20 mouse cellular contexts compared by ENCODE assay signal in the genomic region with DNA sequence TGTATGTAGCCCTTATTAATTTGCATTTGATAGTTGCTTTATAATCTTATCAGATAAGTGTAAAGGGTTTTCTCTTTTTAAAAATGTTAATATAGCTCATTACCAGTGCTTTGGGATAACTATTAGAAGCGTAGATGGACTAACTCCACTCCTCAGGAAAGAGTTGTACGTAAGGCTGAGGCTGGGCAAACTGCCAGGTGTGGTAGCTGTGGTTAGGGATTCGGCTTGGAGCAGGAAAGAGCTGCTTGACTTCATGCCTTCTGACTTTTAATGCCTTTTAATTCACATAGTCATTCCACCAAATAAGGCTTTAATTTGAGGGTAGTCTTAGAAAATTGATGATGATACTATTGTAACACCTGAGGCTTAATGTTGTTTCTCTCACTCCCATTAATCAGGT. TPM values are rescaled to one million over a fixed set of nuclear protein-coding genes. Genes with fewer than 3 reads are reported as not detected.
A peak's percentile ranks its signal among the peaks of the same experiment; 100 is the strongest.
DNase-seq lines count a peak whose midpoint lies in the region; ATAC-seq and TF ChIP-seq lines count a peak whose summit lies in the region.
"Had no signal": no experiment of that assay in that cellular context is flagged by ENCODE, and none has a peak within 500 bp of the region (broad histone marks: within the 10 kb centered on the region; RNA-seq: fewer than 3 reads in every experiment).

No protein-coding gene starts in this region.

- H3K4me3 ChIP-seq in hindbrain, embryonic 14.5 days (replicated peaks; ENCODE audit: low read length): no peak overlapping the region
- H3K4me3 ChIP-seq in hindbrain, embryonic 16.5 days (ENCODE audit: low read length): no peak overlapping the region
- no peak overlapping the region for H3K4me3 ChIP-seq in lung, postnatal 0 days (ENCODE audit: low read depth, low read length)
- H3K4me3 ChIP-seq in MEL (ENCODE audit: control insufficient read depth in 1 of 2, insufficient read depth in 1 of 2, low read depth in 2 of 2, low read length in 2 of 2): no peak overlapping the region
- H3K4me3 ChIP-seq: forebrain, embryonic 12.5 days; heart, embryonic 13.5 days; limb, embryonic 13.5 days; neural tube, embryonic 13.5 days had no signal

- no peak for TF ChIP-seq EP300 in lung, postnatal 0 days (IDR thresholded peaks at IDR 0.05)
- TF ChIP-seq EP300 in MEL (IDR thresholded peaks at IDR 0.05; ENCODE audit: low read depth in 1 of 2, low read length in 2 of 2): no peak

- no peak overlapping the region for H3K9ac ChIP-seq in hindbrain, embryonic 14.5 days
- no peak overlapping the region for H3K9ac ChIP-seq in hindbrain, embryonic 16.5 days (ENCODE audit: low read depth, low read length)
- no peak overlapping the region for H3K9ac ChIP-seq in lung, postnatal 0 days (replicated peaks; ENCODE audit: low read depth)
- no peak overlapping the region for H3K9ac ChIP-seq in MEL (ENCODE audit: control insufficient read depth, low read depth, low read length, poor library complexity, severe bottlenecking)
- H3K9ac ChIP-seq: forebrain, embryonic 12.5 days; heart, embryonic 13.5 days; limb, embryonic 13.5 days; neural tube, embryonic 13.5 days had no signal

- peaks cover 3% of the 10 kb centered on the region; the same call in 1 of the 2 replicates for H3K79me2 ChIP-seq in MEL (ENCODE audit: control insufficient read depth, insufficient read depth, low read length, poor library complexity)

- 67% methylated on average over 3 of the region's 3 CpGs for WGBS in hindbrain, embryonic 14.5 days
- 54% methylated on average over 3 of the region's 3 CpGs for WGBS in hindbrain, embryonic 16.5 days
- WGBS in lung, postnatal 0 days: 23% methylated on average over 3 of the region's 3 CpGs

- intact Hi-C loops in gastrocnemius, postnatal 36 days (cut with DNase I): loop anchor here (10.0 kb wide), 1 partner anchor 164 kb away; no protein-coding TSS in a partner anchor

- no peak for TF ChIP-seq RAD21 in MEL (IDR thresholded peaks at IDR 0.05; ENCODE audit: low read depth, low read length)

- H3K36me3 ChIP-seq in hindbrain, embryonic 14.5 days (replicated peaks; ENCODE audit: control insufficient read depth, insufficient read depth): peaks cover 94% of the 10 kb centered on the region
- peaks cover 27% of the 10 kb centered on the region for H3K36me3 ChIP-seq in hindbrain, embryonic 16.5 days (ENCODE audit: control insufficient read depth, insufficient read depth, low read length)
- 0 out of 2 replicates have a peak, but pooled peaks cover 7% of the 10 kb centered on the region for H3K36me3 ChIP-seq in lung, postnatal 0 days (ENCODE audit: insufficient read depth, low read length)
- H3K36me3 ChIP-seq in MEL (ENCODE audit: control insufficient read depth in 1 of 2, insufficient read depth in 2 of 2, low read length in 2 of 2): peaks cover 45 to 71% of the 10 kb centered on the region in 2 experiments

- no peak for ATAC-seq in hindbrain, embryonic 14.5 days (ENCODE audit: low FRiP score)
- no peak for ATAC-seq in hindbrain, embryonic 16.5 days
- ATAC-seq in lung, postnatal 0 days: no peak
- ATAC-seq: CD4-positive, CD25-positive, alpha-beta regulatory T cell, adult 4 months had no signal

- H3K27ac ChIP-seq in hindbrain, embryonic 14.5 days: no peak overlapping the region
- no peak overlapping the region for H3K27ac ChIP-seq in hindbrain, embryonic 16.5 days (ENCODE audit: low read depth, low read length)
- no peak overlapping the region for H3K27ac ChIP-seq in lung, postnatal 0 days (ENCODE audit: low read length)
- no peak overlapping the region for H3K27ac ChIP-seq in MEL (ENCODE audit: control insufficient read depth, low read depth, low read length)
- H3K27ac ChIP-seq: forebrain, embryonic 12.5 days; heart, embryonic 13.5 days; limb, embryonic 13.5 days; neural tube, embryonic 13.5 days had no signal

- peak; percentile 40 for DNase-seq in hindbrain, embryonic 14.5 days (ENCODE audit: low spot score)
- DNase-seq in lung, postnatal 36 days: peak; percentile 15
- DNase-seq in lung, postnatal 0 days (ENCODE audit: low spot score): no peak
- peak; percentile 57 for DNase-seq in MEL (ENCODE audit: low read depth, low spot score)
- peak; percentile 17 for DNase-seq in brain, embryonic 14.5 days (ENCODE audit: low read depth)
- DNase-seq in Muller cell, postnatal 12 days (ENCODE audit: inconsistent ontology term): no peak
- DNase-seq in gastrocnemius, postnatal 36 days: no peak
- DNase-seq: adrenal gland, adult 2 months; cerebellum, adult 11-12 months; gastrocnemius, postnatal 10 days; heart, adult 18-20 months; heart, postnatal 36 days; kidney, adult 11 months; thymus, postnatal 25 days had no signal

- H3K27me3 ChIP-seq in hindbrain, embryonic 14.5 days (ENCODE audit: control insufficient read depth, insufficient read depth, low read length): no peaks in the 10 kb centered on the region
- no peaks in the 10 kb centered on the region for H3K27me3 ChIP-seq in hindbrain, embryonic 16.5 days (replicated peaks; ENCODE audit: control insufficient read depth, insufficient read depth, low read length)
- no peaks in the 10 kb centered on the region for H3K27me3 ChIP-seq in lung, postnatal 0 days (replicated peaks; ENCODE audit: insufficient read depth, low read length)
- no peaks in the 10 kb centered on the region for H3K27me3 ChIP-seq in MEL (ENCODE audit: control insufficient read depth in 1 of 2, insufficient read depth in 2 of 2, low read length in 2 of 2)
- H3K27me3 ChIP-seq: forebrain, embryonic 12.5 days; heart, embryonic 13.5 days; limb, embryonic 13.5 days; neural tube, embryonic 13.5 days had no signal

- TF ChIP-seq POLR2A in MEL (IDR thresholded peaks at IDR 0.05; ENCODE audit: control insufficient read depth in 1 of 2, insufficient read depth in 1 of 2, low read depth in 1 of 2, low read length in 2 of 2, poor library complexity in 1 of 2): no peak
- TF ChIP-seq POLR2A in brain, embryonic 14.5 days (IDR thresholded peaks at IDR 0.05; ENCODE audit: borderline replicate concordance, extremely low read depth, insufficient read depth, insufficient read length, poor library complexity, severe bottlenecking): no peak

- TF ChIP-seq CTCF in lung, postnatal 0 days (IDR thresholded peaks at IDR 0.05): no peak
- TF ChIP-seq CTCF in MEL (IDR thresholded peaks at IDR 0.05 in 2 of 3, conservative IDR thresholded peaks at IDR 0.05 in 1 of 3; ENCODE audit: control insufficient read depth in 1 of 3, insufficient read depth in 1 of 3, low read depth in 2 of 3, low read length in 3 of 3, poor library complexity in 1 of 3, severe bottlenecking in 1 of 3): no peak
- TF ChIP-seq CTCF in brain, embryonic 14.5 days (IDR thresholded peaks at IDR 0.05; ENCODE audit: borderline replicate concordance, extremely low read depth, insufficient read depth, insufficient read length): no peak

- no peaks in the 10 kb centered on the region for H3K9me3 ChIP-seq in hindbrain, embryonic 14.5 days (ENCODE audit: control insufficient read depth, low read length)
- no peaks in the 10 kb centered on the region for H3K9me3 ChIP-seq in hindbrain, embryonic 16.5 days (ENCODE audit: control insufficient read depth, low read length)
- H3K9me3 ChIP-seq in lung, postnatal 0 days (ENCODE audit: low read length): no peaks in the 10 kb centered on the region
- no peaks in the 10 kb centered on the region for H3K9me3 ChIP-seq in MEL (replicated peaks; ENCODE audit: insufficient read depth, low read length)
- H3K9me3 ChIP-seq: forebrain, embryonic 12.5 days; heart, embryonic 13.5 days; limb, embryonic 13.5 days; neural tube, embryonic 13.5 days had no signal

- no peak overlapping the region for H3K4me2 ChIP-seq in hindbrain, embryonic 14.5 days (replicated peaks)
- no peak overlapping the region for H3K4me2 ChIP-seq in hindbrain, embryonic 16.5 days (ENCODE audit: low read length)
- no peak overlapping the region for H3K4me2 ChIP-seq in lung, postnatal 0 days (replicated peaks; ENCODE audit: low read depth, low read length)
- H3K4me2 ChIP-seq: forebrain, embryonic 12.5 days; heart, embryonic 13.5 days; limb, embryonic 13.5 days; neural tube, embryonic 13.5 days had no signal

- no peaks in the 10 kb centered on the region for H3K4me1 ChIP-seq in hindbrain, embryonic 14.5 days (replicated peaks; ENCODE audit: control insufficient read depth, insufficient read depth, low read length)
- H3K4me1 ChIP-seq in hindbrain, embryonic 16.5 days (ENCODE audit: control insufficient read depth, insufficient read depth, low read depth, low read length): no peaks in the 10 kb centered on the region
- no peaks in the 10 kb centered on the region for H3K4me1 ChIP-seq in lung, postnatal 0 days (ENCODE audit: insufficient read depth, low read depth, low read length)
- peaks cover 7 to 21% of the 10 kb centered on the region in 2 experiments for H3K4me1 ChIP-seq in MEL (ENCODE audit: control insufficient read depth in 1 of 2, insufficient read depth in 2 of 2, low read length in 2 of 2)
- H3K4me1 ChIP-seq: forebrain, embryonic 12.5 days; limb, embryonic 13.5 days; neural tube, embryonic 13.5 days had no signal

TF ChIP-seq in MEL, 35 proteins besides CTCF, POLR2A, EP300 and RAD21:
- no peak for TF ChIP-seq UBTF (IDR thresholded peaks at IDR 0.05; ENCODE audit: borderline replicate concordance, insufficient read depth, low read depth, low read length)
- no peak for TF ChIP-seq NELFE (IDR thresholded peaks at IDR 0.05; ENCODE audit: low read depth, low read length)
- no peak for TF ChIP-seq KAT2A (conservative IDR thresholded peaks at IDR 0.05; ENCODE audit: low read depth, low read length)
- no peak for TF ChIP-seq MYC (IDR thresholded peaks at IDR 0.05; ENCODE audit: low read depth, low read length)
- no peak for TF ChIP-seq MAX (IDR thresholded peaks at IDR 0.05; ENCODE audit: low read length)
- TF ChIP-seq ZMIZ1 (IDR thresholded peaks at IDR 0.05; ENCODE audit: low read depth, low read length): no peak
- no peak for TF ChIP-seq ELF1 (IDR thresholded peaks at IDR 0.05; ENCODE audit: low read depth, low read length)
- no peak for TF ChIP-seq SMC3 (IDR thresholded peaks at IDR 0.05; ENCODE audit: low read depth, low read length)
- TF ChIP-seq USF1 (IDR thresholded peaks at IDR 0.05; ENCODE audit: low read depth, low read length): no peak
- no peak for TF ChIP-seq RCOR1 (IDR thresholded peaks at IDR 0.05; ENCODE audit: low read depth, low read length)
- no peak for TF ChIP-seq GABPA (IDR thresholded peaks at IDR 0.05; ENCODE audit: low read depth, low read length)
- no peak for TF ChIP-seq MAZ (IDR thresholded peaks at IDR 0.05; ENCODE audit: low read depth, low read length)

RNA-seq across cellular contexts. Expression of gene Papola, which starts 24.5 kb away (rescaled TPM):
- 129 and 140 TPM in 2 replicates for polyA plus RNA-seq in hindbrain, embryonic 14.5 days (2014; fragmentation: Nextera tagmentation; extraction: Ambion mirVana)
- polyA plus RNA-seq in hindbrain, embryonic 16.5 days (2015; fragmentation: Nextera tagmentation; extraction: Ambion mirVana): 127 and 138 TPM in 2 replicates
- 102 and 116 TPM in 2 replicates for polyA plus RNA-seq in lung, postnatal 0 days (2015; fragmentation: Nextera tagmentation; extraction: Ambion mirVana)
- total RNA-seq in MEL (2012; rRNA removed): 144 and 162 TPM in 2 replicates
- polyA plus RNA-seq in MEL (2012; ENCODE audit: insufficient read depth in 1 of 2, insufficient read length in 2 of 2, low read depth in 1 of 2, low replicate concordance in 2 of 2, missing spikeins in 1 of 2): 100 to 1,000 TPM; 193 to 329 TPM
- polyA plus RNA-seq in brain, embryonic 14.5 days (2012; rRNA removed): 165 and 186 TPM in 2 replicates
- 10 to 100 TPM; 61.5 to 69.4 TPM for total RNA-seq in gastrocnemius, postnatal 36 days (2021)

Comparison
In these comparisons a context has a peak if more than half of its experiments do, and no peak if none do; other contexts are left out.
1. DNase-seq: peak in hindbrain, embryonic 14.5 days (single experiment), lung, postnatal 36 days (single experiment), MEL (single experiment) and brain, embryonic 14.5 days (single experiment); none in lung, postnatal 0 days (single experiment), Muller cell, postnatal 12 days (single experiment) and gastrocnemius, postnatal 36 days (0 of 2).